Mouse (Mus musculus): ENCODE measurements around the gene Sgf29.
"Not testable (repeated sequence)": the region's sequence is repeated elsewhere in the genome, so short reads cannot be mapped to it uniquely, and the experiment has no call there.

Gene Sgf29

DNA sequence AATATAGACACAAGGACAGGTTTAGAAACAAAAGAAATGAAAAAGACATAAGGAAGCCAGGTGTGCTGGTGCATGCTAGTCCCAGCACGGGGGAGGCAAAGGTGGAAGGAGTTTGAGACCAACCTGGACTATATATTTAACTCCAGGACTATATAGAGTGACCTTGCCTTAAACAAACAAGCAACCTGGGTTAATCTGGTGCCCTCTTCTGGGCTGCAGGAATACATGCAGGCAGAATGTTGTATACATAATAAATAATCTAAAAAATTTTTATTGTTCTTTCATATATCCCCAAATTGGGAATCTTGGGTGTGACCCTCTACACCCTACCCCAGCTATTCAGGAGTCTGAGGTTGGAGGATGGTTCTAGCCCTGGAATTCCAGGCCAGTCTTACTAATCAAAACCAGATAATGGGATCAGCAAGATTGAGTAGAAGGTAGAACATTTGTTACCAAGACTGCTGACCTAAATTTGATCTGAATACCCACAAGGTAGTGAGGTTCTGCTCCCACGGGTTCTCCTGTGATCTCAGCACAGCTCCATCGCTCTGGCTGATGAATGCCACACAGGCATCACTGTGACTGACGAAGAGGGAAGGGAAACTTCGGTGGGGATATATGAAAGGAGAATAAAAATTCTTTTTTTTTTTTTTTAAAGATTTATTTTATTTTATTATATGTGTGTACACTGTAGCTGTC is 6.4 kb upstream of the Sgf29 start:
- DNase-seq = no peak

DNA sequence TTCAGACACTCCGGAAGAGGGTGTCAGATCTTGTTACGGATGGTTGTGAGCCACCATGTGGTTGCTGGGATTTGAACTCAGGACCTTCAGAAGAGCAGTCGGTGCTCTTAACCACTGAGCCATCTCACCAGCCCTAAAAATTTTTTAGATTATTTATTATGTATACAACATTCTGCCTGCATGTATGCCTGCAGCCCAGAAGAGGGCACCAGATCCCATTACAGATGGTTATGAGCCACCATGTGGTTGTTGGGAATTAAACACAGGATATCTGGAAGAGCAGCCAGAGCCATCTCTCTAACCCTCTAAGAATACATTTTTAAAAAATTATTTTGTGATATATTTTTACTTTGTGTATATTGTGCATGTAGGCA is 5.9 kb upstream of the Sgf29 start:
- not testable (repeated sequence) for DNase-seq

DNA sequence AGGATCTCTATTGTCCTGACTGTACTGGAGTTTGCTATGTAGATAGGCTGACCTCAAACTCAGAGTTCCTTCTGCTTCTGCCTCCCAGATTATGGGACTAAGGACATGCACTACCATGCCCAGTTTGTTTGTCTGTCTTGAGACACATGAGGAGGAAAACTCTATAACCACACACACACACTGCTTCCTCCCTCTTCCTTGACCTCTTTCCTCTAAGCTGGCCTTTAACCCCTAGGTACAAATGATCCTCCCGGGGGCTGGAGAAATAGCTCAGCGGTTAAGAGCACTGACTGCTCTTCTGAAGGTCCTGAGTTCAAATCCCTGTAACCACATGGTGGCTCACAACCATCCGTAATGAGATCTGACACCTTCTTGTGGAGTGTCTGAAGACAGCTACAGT is 4.8 kb upstream of the Sgf29 start:
- DNase-seq = no peak

DNA sequence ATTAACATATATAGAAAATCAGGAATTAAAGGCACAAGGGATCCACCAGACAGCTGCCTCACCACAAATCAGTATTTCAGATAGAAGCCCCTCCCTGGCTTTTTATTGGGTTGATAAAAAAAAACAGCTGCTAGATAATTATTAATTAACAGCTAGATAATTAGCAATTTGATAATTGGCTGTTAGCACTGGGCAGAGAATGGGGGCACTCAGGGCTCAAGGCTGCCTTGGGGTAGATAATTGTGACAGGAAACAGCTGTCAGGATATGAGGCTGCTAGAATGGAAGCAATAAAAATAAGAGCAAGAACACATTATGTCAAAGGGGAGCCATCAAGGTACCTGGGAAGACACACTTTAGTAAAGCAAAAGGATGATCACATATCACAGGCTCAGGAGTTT is 4.2 kb upstream of the Sgf29 start:
- DNase-seq = no peak

DNA sequence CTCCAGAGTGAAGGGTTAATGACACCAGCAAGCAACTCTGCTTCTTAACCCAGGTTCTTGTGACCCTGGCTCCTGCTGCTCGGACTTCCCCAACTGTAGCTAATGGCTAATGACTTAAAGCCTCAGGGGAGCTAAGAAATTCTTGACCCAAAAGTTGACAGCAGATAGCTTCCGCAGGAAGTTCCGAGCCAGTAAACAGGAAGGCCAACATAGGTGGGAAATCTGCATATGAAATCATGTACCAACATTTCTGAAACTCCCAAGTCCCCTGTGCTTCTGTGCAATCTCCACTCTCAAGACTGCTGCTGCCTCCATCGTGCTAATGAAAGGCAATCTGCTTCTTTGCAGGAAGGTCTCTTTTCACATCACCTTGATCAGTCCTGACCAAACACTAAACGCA is 3.4 kb upstream of the Sgf29 start:
- no peak for DNase-seq

DNA sequence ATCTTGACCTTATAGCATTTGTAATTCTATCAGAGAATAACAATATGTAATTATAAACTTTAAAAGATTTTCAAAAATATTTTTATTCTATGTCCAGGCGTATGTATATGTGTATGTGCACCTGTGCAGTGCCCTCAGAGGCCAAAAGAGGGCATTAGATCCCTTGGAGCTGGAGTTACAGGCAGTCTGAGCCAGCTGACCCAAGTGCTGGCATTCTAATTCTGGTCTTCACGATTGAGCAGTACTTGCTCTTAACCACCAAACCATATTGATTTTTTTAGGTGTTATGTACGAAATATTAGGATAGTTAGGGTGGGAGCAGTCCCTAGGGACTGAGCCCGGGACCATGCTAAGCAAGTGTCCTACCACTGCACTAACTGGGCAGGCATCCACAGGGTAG is 623 bp upstream of the Sgf29 start:
- DNase-seq = no peak

DNA sequence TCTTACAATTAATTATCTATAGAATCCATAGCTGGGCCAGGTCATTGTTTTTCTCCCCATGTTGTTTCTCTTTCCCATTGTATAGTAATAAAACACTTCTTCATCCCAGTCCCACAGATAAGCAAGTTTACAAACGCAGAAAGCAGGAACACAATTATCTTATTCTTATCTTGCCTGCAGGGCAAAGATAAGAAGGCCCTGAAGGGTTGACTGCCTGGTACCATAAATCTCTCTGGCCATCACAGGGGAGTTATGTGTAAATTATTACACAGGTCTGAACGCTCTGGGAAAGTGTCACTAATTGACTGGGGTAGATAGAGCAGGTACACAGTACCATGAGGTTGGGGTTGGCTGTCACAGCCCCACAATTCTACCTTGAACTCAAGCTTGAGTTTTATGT is 1.7 kb downstream of the Sgf29 start:
- DNase-seq = no peak

DNA sequence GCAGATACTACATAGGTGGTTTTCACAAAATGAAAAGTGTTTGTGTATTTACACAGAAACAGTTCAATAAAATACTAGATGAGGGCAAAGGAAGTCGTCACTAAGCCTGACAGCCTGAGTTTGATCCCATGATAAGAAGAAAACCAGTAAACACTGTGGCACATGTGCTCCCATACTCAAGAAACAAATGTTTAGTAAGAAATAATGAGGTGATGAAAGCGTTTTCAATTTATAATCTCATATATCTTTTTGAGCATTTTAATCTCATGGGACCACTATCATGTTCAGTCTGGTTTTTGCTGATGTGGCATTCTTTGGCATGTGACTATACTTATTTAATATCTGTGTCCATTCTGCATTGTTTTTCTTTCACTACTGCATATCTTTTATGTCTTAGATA is 4.9 kb downstream of the Sgf29 start:
- DNase-seq = no peak

DNA sequence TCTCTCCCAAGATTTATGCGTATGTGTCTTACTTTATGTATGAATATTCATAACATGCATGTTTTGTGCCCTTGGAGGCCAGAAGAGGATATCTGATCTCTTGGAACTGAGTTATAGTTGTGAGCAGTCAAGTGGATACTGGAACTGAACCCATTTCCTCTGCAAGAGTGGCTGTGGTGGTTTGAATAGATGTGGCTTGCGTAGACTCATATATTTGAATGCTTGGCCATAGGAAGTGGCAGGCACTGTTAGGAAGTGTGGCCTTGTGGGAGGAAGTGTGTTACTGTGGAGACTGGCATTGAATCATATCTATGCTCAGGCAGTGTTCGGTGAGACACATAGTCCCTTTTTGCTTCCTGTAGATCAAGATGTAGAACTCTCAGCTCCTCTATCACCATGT is 6.6 kb downstream of the Sgf29 start:
- DNase-seq = no peak

DNA sequence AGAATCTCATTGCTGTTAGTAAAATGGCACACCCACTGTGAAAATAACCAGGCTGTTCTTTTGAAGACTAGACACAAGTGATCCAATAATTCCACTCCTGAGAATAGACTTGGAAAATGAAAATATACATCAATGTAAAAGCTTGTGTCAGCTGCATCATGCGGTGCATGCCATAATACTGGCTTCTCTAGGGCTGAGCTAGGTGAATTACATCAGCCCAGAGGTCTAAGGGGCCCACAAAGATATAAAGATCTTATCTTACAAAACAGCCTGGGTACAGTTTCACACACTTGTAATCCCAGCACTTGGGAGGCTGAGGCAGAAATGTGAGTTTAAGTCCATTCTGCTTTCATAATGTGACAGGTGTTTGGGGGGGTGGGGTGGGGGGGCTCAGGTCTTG is 8.4 kb downstream of the Sgf29 start:
- DNase-seq = no peak

DNA sequence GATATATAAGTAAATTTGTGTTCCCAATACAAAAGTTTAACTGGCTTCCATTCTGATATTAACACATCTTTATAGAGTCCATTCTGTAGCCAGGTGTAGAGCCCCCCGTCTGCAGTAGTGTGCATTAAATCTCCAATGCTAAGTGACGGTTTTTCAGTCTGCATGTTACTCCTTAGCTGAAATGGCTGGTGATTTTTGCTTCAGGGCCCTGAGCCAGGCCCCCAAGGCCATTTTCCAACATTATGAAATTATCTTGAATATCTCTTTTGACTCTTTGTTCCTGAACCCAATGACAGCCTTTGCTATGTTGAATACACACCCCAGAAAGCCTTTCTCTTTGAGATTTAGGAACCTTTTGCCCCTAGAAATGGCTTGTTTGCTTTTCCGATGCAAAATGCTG is 10.7 kb downstream of the Sgf29 start:
- DNase-seq = no peak

DNA sequence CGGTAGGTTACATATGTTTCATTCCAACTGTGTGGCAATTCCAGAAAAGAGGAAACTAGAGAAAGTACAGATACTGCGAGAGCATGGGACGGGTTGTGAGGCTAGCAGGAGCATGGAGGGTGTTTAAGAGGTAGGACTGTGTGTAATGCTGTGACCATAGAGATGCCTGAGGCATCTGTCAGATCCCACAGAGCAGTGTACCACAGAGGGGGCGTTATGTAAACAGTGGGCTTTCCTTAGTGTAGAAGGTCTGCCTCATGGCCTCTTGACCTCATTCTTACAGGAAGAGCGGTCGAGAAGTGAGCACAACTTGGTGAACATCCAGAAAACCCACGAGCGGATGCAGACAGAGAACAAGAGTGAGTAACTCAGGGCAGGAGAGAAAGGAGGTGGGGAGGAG is 14.5 kb downstream of the Sgf29 start:
- no peak for DNase-seq

DNA sequence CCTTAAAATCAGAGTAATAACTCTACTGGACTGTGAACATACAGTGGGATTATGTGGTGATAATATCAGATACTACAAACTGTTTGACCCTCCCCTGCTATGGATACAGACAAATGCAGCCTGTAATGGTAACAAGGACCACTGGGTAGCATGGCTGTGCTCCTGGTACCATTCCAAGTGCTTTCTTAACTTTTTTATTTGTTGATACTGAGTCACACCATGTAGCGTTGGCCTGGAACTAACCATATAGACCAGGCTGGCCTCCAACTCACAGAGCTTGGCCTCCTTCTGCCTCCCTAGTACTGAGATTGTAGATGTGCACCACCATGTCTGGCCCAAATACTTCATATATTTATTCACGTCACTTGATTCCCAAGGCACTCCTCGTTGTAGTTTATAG is 16.2 kb downstream of the Sgf29 start:
- DNase-seq = no peak

DNA sequence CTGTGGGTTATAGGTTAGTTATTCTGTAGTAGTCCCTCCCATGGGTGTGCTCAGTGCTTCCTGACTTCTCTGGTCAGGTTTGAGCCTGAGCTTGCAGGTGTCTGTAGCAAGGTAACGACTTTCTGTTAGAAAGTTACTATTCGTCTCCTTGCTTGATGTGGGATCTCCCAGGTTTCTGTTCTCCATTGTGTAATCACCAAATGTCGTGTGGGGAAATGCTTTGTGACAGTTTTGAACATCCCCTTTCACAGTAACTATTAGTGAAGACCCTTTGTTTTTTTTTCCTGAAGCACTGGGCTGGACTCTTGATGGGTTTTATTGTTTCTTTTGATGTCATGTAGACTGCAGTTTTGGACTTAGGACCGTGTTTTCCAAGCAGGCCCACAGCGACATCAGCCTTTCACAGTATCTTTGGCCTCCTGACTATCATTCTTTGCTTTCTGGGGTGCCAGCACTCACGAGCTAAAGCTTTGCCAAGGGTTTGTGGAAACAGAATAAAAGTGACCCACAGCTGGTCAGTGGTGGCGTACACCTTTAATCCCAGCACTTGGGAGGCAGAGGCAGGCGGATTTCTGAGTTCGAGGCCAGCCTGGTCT is 18.5 kb downstream of the Sgf29 start:
- no peak for DNase-seq

DNA sequence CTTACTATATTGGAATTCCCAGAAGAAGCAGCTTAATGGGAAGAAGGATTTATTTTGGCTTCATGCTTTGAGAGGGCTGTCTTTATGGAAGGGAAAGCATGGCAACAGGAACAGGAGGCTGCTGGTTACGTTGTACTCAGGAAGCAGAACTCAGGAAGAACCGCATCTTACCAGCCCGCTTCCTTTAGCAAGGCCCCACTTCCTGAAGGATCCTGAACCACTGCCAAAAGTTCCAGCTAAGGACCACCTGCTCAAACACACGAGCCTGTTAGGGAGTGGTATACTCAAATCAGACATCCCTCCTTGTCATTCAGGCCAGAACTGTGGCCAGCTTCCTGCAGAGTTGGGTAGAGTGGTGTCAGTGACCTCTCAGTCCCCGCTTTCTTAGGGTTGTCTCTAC is 19.3 kb downstream of the Sgf29 start:
- DNase-seq = no peak

DNA sequence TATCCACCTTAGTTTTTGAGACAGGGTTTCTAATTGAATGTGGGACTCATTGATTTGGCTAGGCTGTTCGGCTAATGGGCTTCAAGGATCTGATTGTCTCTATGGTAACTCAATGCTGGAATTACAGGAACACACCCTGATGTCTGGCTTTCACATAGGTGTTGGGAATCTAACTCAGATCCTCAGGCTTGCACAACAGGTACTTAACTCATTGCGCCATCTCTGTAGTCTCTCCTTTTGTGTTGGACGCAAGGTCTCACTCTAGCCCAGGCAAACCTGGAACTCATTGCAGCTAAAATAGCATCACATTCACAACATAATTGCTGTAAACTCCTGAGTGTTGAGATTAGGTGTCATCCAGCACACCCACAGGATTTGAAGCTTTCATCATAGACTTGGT is 21.0 kb downstream of the Sgf29 start:
- DNase-seq = no peak

DNA sequence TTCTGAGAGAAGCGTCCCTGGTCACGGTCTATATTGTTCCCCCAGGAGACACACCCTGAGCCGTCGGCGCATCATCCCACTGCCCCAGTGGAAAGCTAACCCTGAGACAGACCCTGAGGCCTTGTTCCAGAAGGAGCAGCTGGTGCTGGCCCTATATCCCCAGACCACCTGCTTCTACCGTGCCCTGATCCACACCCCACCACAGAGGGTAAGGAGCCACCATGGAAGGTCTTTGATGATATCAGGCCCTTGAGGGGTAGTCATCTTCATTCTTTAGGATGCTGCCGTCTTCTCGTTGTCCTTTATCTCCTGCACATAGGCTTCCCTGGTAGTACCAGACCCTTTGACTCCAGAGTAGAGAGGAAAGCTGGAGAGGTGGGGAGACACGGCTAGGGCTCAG is 23.0 kb downstream of the Sgf29 start:
- no peak for DNase-seq

DNA sequence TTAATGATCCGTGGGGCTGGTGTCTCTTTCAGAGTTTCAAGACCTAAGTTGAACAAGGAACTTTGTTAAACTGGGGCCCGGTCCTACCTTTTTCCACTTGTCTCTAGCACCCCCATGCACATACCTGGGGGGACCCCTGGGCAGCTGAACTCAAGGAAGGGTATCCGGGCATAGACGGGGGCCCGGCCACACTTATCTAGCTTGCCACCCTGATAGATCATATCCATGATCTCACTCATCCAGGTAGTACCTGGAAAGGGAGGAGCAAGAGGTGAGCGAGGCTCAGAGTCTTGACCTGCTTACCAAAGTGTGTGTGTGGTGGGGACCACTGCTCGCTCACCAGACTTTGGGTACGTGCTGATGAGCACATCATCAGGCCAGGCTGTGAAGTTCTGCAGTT is 26.0 kb downstream of the Sgf29 start:
- DNase-seq = no peak

DNA sequence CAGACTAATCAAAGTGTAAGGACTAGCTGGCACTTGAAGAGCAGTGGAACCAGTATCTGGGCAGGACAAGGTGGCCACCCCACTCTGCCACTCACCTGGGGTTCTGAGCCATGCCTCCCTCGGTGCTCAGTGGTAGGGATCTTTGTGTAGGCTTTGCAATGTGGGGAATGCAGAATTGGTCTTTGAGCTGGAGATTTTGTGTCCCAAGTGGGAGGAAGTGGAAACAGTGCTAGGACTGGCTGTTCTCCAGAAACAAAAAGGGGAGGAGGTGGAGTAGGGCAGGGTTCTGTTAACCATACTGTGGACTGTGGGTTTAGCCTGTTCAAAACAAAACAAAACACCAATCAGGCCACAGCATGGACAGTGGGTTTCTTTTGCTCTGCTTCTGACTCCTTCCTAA is 27.1 kb downstream of the Sgf29 start, which contains the start of gene Sult1a1:
Gene Sult1a1 (minus strand): TSS at position 226 of the 400 bp plus-strand sequence.
- DNase-seq = no peak

DNA sequence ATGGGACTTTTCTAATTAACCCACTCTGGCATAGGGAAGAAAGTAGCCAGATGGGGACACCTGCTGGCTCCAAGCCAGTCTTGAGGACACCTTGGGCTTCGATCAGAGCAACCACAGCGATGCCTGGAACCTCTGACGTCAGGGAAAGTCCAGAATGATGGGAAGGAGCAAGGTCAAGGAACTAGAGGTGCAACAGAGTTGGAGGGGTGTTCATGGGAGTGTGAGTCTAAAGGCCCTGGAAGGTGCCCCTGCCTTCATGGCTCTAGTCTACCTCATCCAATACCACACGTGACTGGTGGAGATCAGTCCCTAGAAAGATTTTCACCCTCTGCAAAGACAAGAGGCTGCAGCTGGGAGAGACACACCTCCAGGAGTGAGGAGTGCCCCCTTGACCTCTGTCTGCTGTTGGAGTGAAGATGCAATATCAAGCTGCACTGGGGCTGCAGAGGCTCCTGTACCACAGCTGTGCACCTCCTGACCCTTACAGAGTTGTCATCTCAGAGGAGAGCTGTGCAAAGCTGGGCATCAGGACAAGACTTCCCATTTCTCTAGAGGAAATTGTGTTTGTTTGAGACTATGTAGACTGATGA is 27.6 kb downstream of the Sgf29 start:
- no peak for DNase-seq

DNA sequence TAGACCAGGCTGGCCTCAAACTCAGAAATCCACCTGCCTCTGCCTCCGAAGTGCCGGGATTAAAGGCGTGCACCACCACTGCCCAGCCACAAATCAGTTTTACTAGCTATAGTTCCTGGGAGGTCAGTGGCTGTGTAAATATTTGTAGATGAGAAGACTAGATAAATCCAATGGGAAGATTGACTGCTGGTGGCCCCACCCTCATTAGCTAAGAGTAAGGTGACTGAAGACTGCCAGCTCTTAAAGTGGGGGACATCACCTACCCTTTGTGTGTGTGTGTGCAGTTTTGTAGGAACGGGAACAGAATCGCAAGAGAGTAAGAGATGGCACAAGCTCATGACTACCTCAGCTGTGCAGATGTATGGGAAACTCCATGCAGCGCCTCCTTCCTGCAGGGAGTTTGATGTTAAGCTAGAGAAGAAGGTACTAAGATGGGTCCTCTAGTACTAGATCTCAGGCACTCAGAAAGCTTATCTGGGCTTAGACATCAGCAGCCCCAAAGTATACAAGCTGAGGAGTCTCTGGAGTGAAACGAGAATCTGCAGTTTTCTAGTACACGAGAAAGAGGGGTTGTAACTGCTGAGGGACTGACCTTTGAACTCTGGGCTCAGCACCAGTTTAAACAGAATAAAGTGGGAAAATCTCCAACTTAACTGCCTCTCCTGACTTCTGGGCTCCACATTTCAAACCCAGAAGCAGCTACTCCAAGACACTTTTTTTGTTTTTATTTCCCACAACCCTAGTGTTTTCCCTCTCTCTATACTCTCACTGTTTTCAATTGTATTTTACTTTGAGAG is 29.6 kb downstream of the Sgf29 start:
- DNase-seq = no peak

DNA sequence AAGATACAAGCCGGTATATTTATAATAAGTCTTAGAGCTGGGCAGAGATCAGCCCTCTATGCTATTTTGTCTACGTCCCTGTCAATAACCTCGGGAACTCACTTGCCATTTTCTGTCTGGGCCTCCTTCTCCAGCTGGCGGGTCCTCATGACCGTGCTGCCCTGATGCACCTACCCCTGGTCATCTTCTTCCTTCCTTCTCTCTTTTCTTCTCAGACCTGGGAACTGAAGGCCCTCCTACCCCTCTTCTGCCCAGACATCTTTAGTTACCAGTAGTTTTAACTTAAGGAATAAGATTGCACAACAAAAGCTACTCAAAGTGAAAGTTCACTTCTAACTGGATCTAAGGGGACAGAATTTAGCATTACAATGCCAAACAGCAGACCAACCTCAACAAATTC is 30.6 kb downstream of the Sgf29 start:
- DNase-seq = no peak

DNA sequence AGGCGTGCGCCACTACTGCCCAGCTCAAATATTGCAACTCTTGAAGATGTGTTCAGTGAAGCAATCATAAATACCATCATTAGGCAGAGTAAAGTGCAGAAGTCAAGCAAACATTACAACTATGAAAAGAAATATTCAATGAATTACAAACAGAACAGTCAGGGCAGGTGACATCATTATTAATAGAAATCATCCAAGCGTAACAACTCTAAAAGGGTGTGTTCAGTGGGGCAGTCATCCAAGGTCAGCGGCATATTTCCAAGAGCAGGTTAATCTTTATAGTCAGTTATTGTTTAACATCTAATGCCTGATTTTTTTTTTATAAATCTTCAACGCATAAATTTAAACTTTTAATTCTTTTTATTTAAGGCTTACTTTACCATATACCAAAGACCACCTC is 32.1 kb downstream of the Sgf29 start:
- DNase-seq = no peak

DNA sequence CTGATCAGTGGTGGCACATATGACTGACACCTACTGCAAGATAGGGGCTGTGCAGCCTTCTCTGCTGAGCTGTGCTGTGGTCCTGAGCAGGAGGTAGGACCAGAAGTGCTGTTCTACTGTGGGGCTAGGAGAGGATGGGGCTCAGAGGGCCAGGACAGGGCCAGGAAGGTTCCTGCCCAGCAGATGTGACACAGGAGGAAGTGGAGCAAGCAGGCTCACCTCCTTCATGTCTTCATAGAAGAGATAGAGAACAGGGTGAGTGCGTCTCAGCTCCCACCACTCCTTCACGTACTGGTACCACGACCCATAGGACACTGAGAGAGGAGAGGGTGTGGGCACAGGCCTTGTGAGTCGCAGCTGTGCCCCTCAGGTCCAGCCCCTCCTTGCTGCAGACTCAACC is 39.0 kb downstream of the Sgf29 start:
- DNase-seq = not testable (repeated sequence)

Data from right cerebral cortex, postnatal 14 days (tissue).